Mouse (Mus musculus) embryonic fibroblast, embryonic 13.5 days (primary cell): ENCODE measurements around the gene Gm11937.

Experiments
- CTCF ChIP-seq: IDR thresholded peaks from 2 replicates; pipeline ENCODE4 v1.5.1; 2011; ENCODE audit warnings: mild to moderate bottlenecking, control low read depth, low read length, moderate library complexity, borderline replicate concordance; ENCODE audit not compliant: insufficient read depth
- POLR2A ChIP-seq: IDR thresholded peaks from 2 replicates; pipeline ENCODE4 v1.6.1; 2011; ENCODE audit warnings: low read depth, mild to moderate bottlenecking, control low read depth, low read length, moderate library complexity

DNA sequence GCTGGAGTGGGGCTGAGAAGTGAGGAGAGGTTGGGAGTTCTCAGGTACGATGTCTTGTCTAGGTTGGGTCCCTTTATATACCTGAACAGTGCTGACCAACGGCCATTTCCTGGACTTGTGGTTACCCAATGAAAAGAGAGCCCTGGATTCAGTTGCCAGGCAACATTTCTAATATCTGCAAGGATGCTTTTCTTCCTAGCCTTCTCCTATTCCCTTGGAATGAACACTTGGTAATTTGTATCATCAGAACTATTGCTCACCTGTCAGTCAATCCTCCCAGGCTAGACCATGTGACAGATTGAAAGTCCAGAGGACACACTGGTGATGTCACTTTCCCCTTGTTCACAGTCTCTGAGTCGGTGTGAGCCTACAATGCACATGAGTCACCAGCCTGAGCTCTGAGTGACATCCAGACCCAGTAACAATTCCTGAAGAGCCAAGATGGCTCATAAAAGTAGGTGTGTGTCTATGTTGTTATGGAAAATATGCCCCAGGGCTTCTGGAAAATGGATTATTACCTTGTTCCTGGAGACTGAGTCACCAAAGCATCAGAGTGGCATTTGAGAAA, 4.9 kb upstream of the Gm11937 start, which contains the start of gene Krtap2-4:
- no peak for TF ChIP-seq CTCF
- no peak for TF ChIP-seq POLR2A
